Mouse (Mus musculus): Measurements from ENCODE around the gene Tbx19. TPM values are rescaled to one million over a fixed set of nuclear protein-coding genes. Genes with fewer than 3 reads are reported as not detected.

The Tbx19 gene
- polyA plus RNA-seq (2015; fragmentation: Nextera tagmentation; extraction: Ambion mirVana), result not detected in 2 replicates

DNA sequence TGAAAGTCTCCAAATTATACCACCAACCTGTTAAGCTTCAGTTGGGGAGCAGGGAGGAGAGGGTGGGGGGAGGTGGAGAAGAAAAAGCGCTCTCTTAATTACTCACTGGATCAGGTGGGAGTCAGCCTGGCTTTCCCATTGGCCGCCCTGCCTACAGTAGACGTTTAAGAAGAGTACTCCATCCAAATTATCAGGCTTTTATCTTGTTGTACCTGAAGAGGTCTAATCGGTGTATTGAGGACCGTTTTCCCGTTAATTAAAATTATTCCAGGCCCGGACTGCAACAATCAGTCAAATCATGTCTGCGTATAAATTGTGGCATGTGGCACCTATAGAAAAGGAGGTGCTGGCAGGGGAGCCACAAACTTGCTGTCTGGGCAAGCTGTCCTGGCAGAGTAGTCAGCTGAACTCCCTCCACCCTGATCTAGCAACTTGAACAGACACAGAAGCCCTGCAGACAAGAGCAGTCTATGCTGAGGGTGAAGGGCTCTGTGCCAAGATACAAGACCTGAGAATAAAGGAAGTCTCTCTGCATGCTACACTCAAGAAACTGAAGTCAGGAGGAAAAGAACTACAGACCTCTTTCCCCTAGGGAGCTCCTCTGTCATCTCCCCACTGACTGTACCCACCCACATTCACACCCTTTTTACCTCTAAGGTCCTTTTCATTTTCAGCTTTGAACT lies at the start of gene Tbx19:
TSS of gene Tbx19 (minus strand) at position 51 of the 683 bp plus-strand sequence.
- Histone ChIP-seq H3K36me3 (no peaks in the 10 kb centered on the region), H3K4me3 (no peak within 1 kb of the TSS), H3K27ac (no peak within 1 kb of the TSS), H3K9ac (no peak within 1 kb of the TSS), H3K4me2 (no peak within 1 kb of the TSS), H3K4me1 (no peaks in the 10 kb centered on the region), H3K9me3 (no peaks in the 10 kb centered on the region), H3K27me3 (no peaks in the 10 kb centered on the region)
- no peak for ATAC-seq (ENCODE audit: insufficient number of reproducible peaks, low FRiP score, low TSS enrichment, low read depth)
- 83% methylated on average over 8 of the region's 8 CpGs for WGBS

DNA sequence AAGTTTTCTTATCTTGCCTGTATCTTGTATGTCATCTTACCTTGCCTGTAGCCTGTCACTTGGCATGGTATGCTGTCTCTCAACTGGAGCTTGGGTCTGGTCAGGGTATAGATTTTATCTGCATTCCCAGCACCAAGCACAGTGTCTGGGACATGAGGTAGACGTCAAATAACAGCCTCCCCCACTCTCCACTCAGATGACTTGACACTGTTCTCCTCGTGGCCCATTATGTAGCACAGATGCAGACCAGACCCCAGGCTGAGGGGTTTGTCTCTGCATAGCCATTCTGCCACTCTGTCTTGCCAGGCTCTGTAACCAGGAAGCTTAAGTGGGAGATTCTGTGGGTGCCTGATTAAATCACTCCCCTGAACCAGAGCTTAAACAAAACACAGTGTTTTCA lies 45.0 kb upstream of the Tbx19 start:
- Histone ChIP-seq H3K9me3 (no peaks in the 10 kb centered on the region), H3K4me3 (no peak overlapping the region), H3K36me3 (no peaks in the 10 kb centered on the region), H3K4me2 (no peak overlapping the region), H3K27me3 (no peaks in the 10 kb centered on the region), H3K4me1 (no peaks in the 10 kb centered on the region), H3K9ac (no peak overlapping the region), H3K27ac (no peak overlapping the region)
- ATAC-seq (ENCODE audit: insufficient number of reproducible peaks, low FRiP score, low TSS enrichment, low read depth), result no peak
- 11% methylated on average over 2 of the region's 2 CpGs for WGBS

DNA sequence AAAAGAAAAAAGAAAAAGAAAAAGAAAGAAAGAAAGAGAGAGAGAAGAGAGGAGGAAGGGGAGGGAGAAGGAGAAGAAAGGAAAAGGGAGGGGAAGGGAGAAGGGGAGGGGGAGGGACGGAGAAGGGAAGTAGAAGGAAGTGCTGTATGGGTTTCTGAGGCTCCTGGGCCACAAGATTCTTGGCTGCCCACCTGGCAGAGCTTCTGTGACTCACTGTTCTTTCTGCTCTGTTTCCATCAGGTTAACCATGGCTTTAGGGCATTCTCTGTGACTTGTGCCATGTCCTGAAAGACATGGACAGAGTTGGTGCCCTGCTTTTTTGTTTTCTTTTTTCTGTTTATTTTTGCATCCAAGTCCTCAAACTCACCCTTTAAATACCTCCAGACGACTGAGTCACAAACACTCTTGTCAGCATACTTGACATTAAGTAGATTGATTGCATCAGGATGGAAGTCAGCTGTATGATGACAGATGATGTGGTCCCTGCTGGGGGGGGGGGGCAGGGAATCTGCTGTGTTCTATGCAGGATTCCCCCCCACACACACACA lies 43.0 kb upstream of the Tbx19 start:
- no peaks in the 10 kb centered on the region for H3K27me3 ChIP-seq
- no peaks in the 10 kb centered on the region for H3K4me1 ChIP-seq
- no peaks in the 10 kb centered on the region for H3K9me3 ChIP-seq
- ATAC-seq (ENCODE audit: insufficient number of reproducible peaks, low FRiP score, low TSS enrichment, low read depth), result no peak
- H3K36me3 ChIP-seq, result no peaks in the 10 kb centered on the region
- WGBS, result 35% methylated on average over 2 of the region's 2 CpGs
- H3K4me2 ChIP-seq, result no peak overlapping the region
- H3K9ac ChIP-seq, result no peak overlapping the region
- no peak overlapping the region for H3K4me3 ChIP-seq
- H3K27ac ChIP-seq, result no peak overlapping the region

DNA sequence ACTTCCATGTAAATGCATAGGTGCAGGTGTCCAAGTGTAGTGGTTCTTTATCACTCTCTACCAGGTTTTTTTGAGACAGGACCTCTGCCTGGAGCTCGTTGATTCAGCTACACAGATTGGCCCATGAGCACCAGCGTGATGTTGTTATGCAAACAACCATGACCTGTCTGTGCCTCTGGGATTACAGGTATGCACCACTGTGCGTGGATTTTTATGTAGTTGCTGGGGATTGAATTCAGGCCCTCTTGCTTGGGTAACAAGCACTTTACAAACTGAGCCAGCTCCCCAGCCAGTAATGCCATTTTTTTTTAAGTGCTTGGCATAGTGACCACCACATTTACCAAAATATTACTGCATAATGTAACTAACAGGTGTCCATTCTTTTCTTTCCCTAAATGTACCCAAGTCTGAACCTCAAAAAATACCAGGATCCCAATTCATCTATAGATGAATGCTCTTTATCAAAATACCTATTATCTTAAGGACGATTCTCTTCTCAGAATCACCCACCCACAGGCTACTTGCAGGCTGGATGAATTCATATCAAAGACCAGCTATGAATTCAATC lies 41.0 kb upstream of the Tbx19 start:
- Histone ChIP-seq H3K4me2 (no peak overlapping the region), H3K36me3 (no peaks in the 10 kb centered on the region), H3K9me3 (no peaks in the 10 kb centered on the region), H3K27me3 (no peaks in the 10 kb centered on the region), H3K4me3 (no peak overlapping the region), H3K4me1 (no peaks in the 10 kb centered on the region), H3K9ac (no peak overlapping the region), H3K27ac (no peak overlapping the region)
- WGBS, result 74% methylated on average over 4 of the region's 4 CpGs
- no peak for ATAC-seq (ENCODE audit: insufficient number of reproducible peaks, low FRiP score, low TSS enrichment, low read depth)

DNA sequence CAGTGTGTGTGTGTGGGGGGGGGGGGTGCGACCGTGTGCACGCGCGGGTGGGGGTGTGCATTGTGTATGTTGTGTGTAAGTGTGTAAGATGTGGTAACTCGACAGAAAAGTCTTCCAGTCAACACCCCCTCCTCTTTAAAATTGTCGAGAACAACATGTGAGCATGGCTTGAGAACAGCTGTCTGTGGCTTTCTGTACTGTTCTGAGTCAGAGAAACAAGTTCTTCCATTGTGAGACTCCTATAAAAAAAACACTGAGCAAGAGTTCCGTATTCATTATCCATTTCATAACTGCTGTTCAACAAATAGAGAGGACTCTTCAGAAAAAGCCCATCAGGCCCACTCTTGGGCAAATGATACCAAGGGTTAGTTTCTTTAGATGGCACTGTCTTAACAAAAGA lies 40.2 kb upstream of the Tbx19 start:
- Histone ChIP-seq H3K4me1 (no peaks in the 10 kb centered on the region), H3K27me3 (no peaks in the 10 kb centered on the region), H3K4me2 (no peak overlapping the region), H3K36me3 (no peaks in the 10 kb centered on the region), H3K4me3 (no peak overlapping the region), H3K27ac (no peak overlapping the region), H3K9ac (no peak overlapping the region), H3K9me3 (no peaks in the 10 kb centered on the region)
- no peak for ATAC-seq (ENCODE audit: insufficient number of reproducible peaks, low FRiP score, low TSS enrichment, low read depth)
- 77% methylated on average over 8 of the region's 8 CpGs for WGBS

DNA sequence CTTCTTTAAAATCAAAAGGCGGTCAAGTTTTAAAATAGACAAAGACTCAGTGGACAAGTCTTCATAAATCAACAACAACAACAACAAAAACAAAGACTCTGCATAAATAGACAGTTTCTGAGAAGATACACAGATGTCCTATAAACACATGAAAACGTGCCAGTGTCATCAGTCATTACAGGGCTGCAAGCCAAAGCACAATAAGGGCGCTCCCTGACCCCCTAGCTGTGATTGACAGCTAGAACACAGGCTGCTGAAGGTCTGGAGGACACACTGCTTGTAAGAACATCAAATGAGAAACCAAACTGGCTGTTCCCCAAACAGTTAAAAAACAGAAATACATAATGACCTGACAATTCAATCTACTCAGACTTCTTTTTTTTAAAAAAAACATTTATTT lies 39.1 kb upstream of the Tbx19 start:
- ATAC-seq (ENCODE audit: insufficient number of reproducible peaks, low FRiP score, low TSS enrichment, low read depth), result no peak
- Histone ChIP-seq H3K27me3 (no peaks in the 10 kb centered on the region), H3K4me1 (no peaks in the 10 kb centered on the region), H3K4me2 (no peak overlapping the region), H3K27ac (no peak overlapping the region), H3K36me3 (no peaks in the 10 kb centered on the region), H3K9me3 (no peaks in the 10 kb centered on the region), H3K4me3 (no peak overlapping the region), H3K9ac (no peak overlapping the region)
- WGBS, result 74% methylated on average over 3 of the region's 3 CpGs

DNA sequence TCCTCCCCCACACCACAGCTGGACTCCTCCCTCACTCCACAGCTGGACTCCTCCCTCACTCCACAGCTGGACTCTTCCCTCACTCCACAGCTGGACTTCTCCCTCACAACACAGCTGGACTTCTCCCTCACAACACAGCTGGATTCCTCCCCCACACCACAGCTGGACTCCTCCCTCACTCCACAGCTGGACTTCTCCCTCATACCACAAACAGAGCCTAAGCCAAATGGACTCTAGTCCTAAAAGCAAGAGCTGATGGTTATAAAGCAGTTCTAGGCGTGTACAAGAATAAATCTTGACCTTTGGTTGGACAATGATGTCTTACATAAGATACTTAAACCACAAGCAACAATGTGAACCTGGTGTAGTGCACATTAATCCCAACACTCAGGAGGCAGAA lies 38.4 kb upstream of the Tbx19 start:
- no peak for ATAC-seq (ENCODE audit: insufficient number of reproducible peaks, low FRiP score, low TSS enrichment, low read depth)
- H3K4me2 ChIP-seq, result no peak overlapping the region
- 75% methylated on average over 1 of the region's 1 CpGs for WGBS
- H3K27me3 ChIP-seq, result no peaks in the 10 kb centered on the region
- H3K4me1 ChIP-seq, result no peaks in the 10 kb centered on the region
- no peaks in the 10 kb centered on the region for H3K36me3 ChIP-seq
- no peaks in the 10 kb centered on the region for H3K9me3 ChIP-seq
- H3K4me3 ChIP-seq, result no peak overlapping the region
- no peak overlapping the region for H3K27ac ChIP-seq
- H3K9ac ChIP-seq, result no peak overlapping the region

DNA sequence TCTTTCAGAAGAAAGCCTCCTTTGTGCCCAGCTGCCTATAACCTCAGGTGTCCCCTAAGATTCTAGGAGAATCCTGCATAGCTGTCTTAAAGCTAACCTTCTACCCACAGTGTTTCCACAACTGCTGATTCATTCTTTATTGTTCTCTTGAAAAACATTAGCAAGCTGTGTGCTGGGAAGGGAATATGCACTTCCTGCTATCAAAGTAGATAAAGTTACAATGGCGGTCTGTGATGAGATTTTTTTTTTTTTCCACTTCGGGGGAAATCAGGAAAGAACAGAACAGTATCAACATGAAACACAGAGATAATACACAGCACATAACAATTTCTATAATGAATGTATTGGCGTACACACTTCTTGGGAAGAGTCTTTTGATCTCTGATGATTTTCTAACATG lies 37.3 kb upstream of the Tbx19 start:
- Histone ChIP-seq H3K27me3 (no peaks in the 10 kb centered on the region), H3K9me3 (no peaks in the 10 kb centered on the region), H3K9ac (no peak overlapping the region), H3K4me1 (0 out of 2 replicates have a peak, but pooled peaks cover under 1% of the 10 kb centered on the region), H3K36me3 (no peaks in the 10 kb centered on the region), H3K27ac (no peak overlapping the region), H3K4me3 (no peak overlapping the region), H3K4me2 (no peak overlapping the region)
- no peak for ATAC-seq (ENCODE audit: insufficient number of reproducible peaks, low FRiP score, low TSS enrichment, low read depth)
- WGBS, result 71% methylated on average over 3 of the region's 3 CpGs

DNA sequence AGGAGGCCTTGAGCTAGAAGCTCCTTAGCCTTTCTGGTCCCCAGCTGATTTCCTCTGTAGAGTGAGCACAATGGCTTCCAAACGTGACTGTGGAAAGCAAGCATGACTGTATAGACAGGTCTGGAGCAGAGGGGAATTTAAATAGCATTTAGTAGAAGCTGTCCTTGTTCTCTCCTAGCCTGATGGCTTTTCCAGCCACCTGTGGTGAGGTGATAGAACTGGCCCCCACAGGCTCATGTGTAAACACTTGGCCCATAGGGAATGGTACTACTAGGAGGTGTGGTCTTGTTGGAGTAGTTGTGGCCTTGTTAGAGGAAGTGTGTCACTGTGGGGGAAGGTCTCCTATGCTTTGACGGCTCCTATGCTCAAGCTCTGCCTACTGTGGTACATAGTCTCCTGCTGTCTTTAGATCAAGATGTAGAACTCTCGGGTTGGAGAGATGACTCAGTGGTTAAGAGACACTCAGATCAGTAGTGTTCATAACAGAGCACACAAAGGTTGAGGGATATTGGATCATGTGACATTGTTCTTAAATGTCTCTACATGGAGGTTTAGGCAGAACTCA lies 34.9 kb upstream of the Tbx19 start:
- 58% methylated on average over 3 of the region's 3 CpGs for WGBS
- Histone ChIP-seq H3K9me3 (no peaks in the 10 kb centered on the region), H3K36me3 (no peaks in the 10 kb centered on the region)

DNA sequence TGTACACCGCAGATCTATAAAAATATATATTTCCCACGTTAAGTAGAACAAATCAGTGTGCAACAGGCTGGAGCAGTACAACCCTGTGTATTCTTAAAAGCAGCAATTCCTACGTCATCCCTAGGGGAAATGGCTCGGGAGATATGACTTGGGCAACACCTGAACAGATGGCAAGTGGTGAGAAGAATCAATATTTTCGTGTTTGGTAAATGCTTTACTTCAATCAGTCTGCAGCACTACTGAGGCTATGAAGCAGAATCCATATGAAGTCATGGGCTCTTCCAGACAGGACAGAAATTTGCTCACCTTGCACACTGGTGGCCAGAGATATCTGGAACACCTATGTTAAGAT lies 34.1 kb upstream of the Tbx19 start:
- 6% methylated on average over 5 of the region's 5 CpGs for WGBS
- Histone ChIP-seq H3K4me3 (peak overlapping the region; percentile 79), H3K36me3 (no peaks in the 10 kb centered on the region), H3K9me3 (no peaks in the 10 kb centered on the region), H3K9ac (no peak overlapping the region; the same call in 1 of the 2 replicates), H3K27ac (peak overlapping the region; percentile 86; the same call in 1 of the 2 replicates), H3K4me2 (peak overlapping the region; percentile 90), H3K27me3 (no peaks in the 10 kb centered on the region), H3K4me1 (0 out of 2 replicates have a peak, but pooled peaks cover 2% of the 10 kb centered on the region)
- 0 out of 2 replicates have a peak, but pooled peaks have one; percentile 6 for ATAC-seq (ENCODE audit: insufficient number of reproducible peaks, low FRiP score, low TSS enrichment, low read depth)

More for the DNA sequence above, 34.9 kb upstream of the Tbx19 start:
- Histone ChIP-seq H3K27ac (no peak overlapping the region), H3K27me3 (no peaks in the 10 kb centered on the region), H3K4me2 (no peak overlapping the region), H3K4me3 (no peak overlapping the region), H3K4me1 (0 out of 2 replicates have a peak, but pooled peaks cover 2% of the 10 kb centered on the region), H3K9ac (no peak overlapping the region)
- no peak for ATAC-seq (ENCODE audit: insufficient number of reproducible peaks, low FRiP score, low TSS enrichment, low read depth)

DNA sequence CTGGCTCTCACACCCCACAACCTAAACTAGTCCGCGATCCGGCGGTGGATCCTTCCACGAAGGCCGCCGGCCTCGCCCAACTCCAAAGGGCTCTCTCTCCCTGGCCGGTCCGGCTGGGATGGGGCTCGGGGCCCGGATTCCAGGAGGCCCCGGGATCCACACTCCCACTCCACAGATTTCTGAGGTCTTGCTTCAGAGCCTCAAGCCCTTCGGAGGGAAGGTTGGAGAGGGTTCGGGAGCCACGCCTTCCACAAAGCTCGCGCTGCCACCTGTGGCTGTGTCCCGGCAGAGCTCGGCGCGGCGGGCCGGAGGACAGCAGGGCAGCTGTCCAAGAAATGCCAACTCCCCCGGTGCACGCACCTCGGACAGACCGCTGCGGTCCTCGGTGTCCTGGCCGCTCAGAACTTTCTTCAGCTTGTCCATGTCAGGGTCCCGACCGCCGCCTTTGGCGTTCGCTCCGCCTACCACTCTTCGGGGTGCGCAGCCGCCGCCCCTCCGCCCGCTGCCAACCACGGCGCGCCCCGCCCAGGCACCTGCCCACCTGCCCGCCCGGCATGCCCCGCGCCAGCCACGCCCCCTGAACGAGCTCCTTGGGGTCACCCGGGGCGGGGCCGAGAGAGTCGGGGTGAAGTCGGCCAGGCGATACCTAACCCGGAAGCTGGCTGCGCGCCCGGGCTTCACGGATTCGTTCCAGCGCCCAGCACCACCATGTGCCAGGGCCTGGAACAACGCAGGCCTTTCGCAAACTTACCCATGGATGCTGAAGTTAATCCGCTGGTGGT lies 33.5 kb upstream of the Tbx19 start, which contains the start of gene Sft2d2:
TSS of gene Sft2d2 (minus strand) at position 559 of the 782 bp plus-strand sequence.
- ATAC-seq (ENCODE audit: insufficient number of reproducible peaks, low FRiP score, low TSS enrichment, low read depth), result peak; percentile 82
- Histone ChIP-seq H3K4me2 (peak within 1 kb of the TSS; percentile 90), H3K27me3 (no peaks in the 10 kb centered on the region), H3K4me3 (peak within 1 kb of the TSS; percentile 79), H3K9ac (peak within 1 kb of the TSS; percentile 56), H3K4me1 (0 out of 2 replicates have a peak, but pooled peaks cover 3% of the 10 kb centered on the region), H3K36me3 (no peaks in the 10 kb centered on the region), H3K9me3 (no peaks in the 10 kb centered on the region), H3K27ac (peak within 1 kb of the TSS; percentile 86)
- WGBS, result under 1% methylated on average over 66 of the region's 69 CpGs

Measured in limb, embryonic 15.5 days (tissue).